Mouse (Mus musculus) hindbrain, embryonic 16.5 days (tissue): ENCODE data around the gene Rprm. TPM values are rescaled to one million over a fixed set of nuclear protein-coding genes. Genes with fewer than 3 reads are reported as not detected.

Experiments used
- ATAC-seq: fragments of 200-750 bp; cut with Nextera tagmentation; 2 replicates; pipeline ENCODE4 v1.8.0; 2017; ENCODE audit warnings: moderate TSS enrichment, moderate library complexity
- H3K27ac ChIP-seq: fragments of 300-500 bp; sonication (generic); 2 replicates; pipeline ENCODE4 v1.5.1; 2014; ENCODE audit warnings: low read depth, mild to moderate bottlenecking, control low read depth, low read length, moderate library complexity
- H3K27me3 ChIP-seq: fragments of 300-500 bp; sonication (generic); replicated peaks from 2 replicates; pipeline ENCODE4 v1.6.1; 2014; ENCODE audit warnings: low read length; ENCODE audit not compliant: control insufficient read depth, insufficient read depth
- H3K36me3 ChIP-seq: fragments of 300-500 bp; sonication (generic); 2 replicates; pipeline ENCODE4 v1.6.1; 2014; ENCODE audit warnings: mild to moderate bottlenecking, low read length, moderate library complexity, mixed read lengths; ENCODE audit not compliant: control insufficient read depth, insufficient read depth
- H3K4me1 ChIP-seq: fragments of 300-500 bp; sonication (generic); 2 replicates; pipeline ENCODE4 v1.6.1; 2014; ENCODE audit warnings: low read depth, low read length; ENCODE audit not compliant: control insufficient read depth, insufficient read depth
- H3K4me2 ChIP-seq: fragments of 300-500 bp; sonication (generic); 2 replicates; pipeline ENCODE4 v1.6.1; 2014; ENCODE audit warnings: mild to moderate bottlenecking, low read length, control low read depth, moderate library complexity
- H3K4me3 ChIP-seq: fragments of 300-500 bp; sonication (generic); 2 replicates; pipeline ENCODE4 v1.5.1; 2014; ENCODE audit warnings: mild to moderate bottlenecking, low read length, control low read depth, moderate library complexity
- H3K9ac ChIP-seq: fragments of 300-500 bp; sonication (generic); 2 replicates; pipeline ENCODE4 v1.6.1; 2014; ENCODE audit warnings: low read depth, mild to moderate bottlenecking, control low read depth, low read length, moderate library complexity
- H3K9me3 ChIP-seq: fragments of 300-500 bp; sonication (generic); 2 replicates; pipeline ENCODE4 v1.6.1; 2014; ENCODE audit warnings: mild to moderate bottlenecking, low read length, moderate library complexity; ENCODE audit not compliant: control insufficient read depth
- WGBS: fragments of 180-500 bp; shearing (Covaris S2); extraction: QIAGEN DNeasy Blood & Tissue Kit; methylation state at CpG from one replicate; pipeline ENCODE4 v1.1.7; 2014; 5-methylcytosine and 5-hydroxymethylcytosine counted together
- polyA plus RNA-seq: library from polyadenylated mRNA; unstranded; fragments of >200 nt; fragmentation: Nextera tagmentation; extraction: Ambion mirVana; gene quantifications from 2 replicates; pipeline ENCODE4 v1.2.1, GENCODE M21; 2015

Rprm gene
- polyA plus RNA-seq: 171 and 188 TPM in 2 replicates

GRCm38 (mm10) chr2:54085430-54086087 is at the start of gene Rprm:
Gene Rprm (minus strand): TSS chr2:54085552.
- peak within 1 kb of the TSS; percentile 88 for H3K4me2 ChIP-seq
- ATAC-seq: peak; percentile 96
- peak within 1 kb of the TSS; percentile 69 for H3K9ac ChIP-seq
- no peaks in the 10 kb centered on the region for H3K36me3 ChIP-seq
- WGBS: 4% methylated on average over 27 of the region's 27 CpGs
- H3K4me1 ChIP-seq: peaks cover 12% of the 10 kb centered on the region
- H3K9me3 ChIP-seq: no peaks in the 10 kb centered on the region
- peak within 1 kb of the TSS; percentile 64 for H3K4me3 ChIP-seq
- H3K27me3 ChIP-seq: no peaks in the 10 kb centered on the region; the same call in 1 of the 2 replicates
- H3K27ac ChIP-seq: peak within 1 kb of the TSS; percentile 66

GRCm38 (mm10) chr2:54119305-54119704 is 34.0 kb upstream of the Rprm start:
- no peaks in the 10 kb centered on the region for H3K4me1 ChIP-seq
- H3K9me3 ChIP-seq: no peaks in the 10 kb centered on the region
- no peak overlapping the region for H3K4me3 ChIP-seq
- H3K9ac ChIP-seq: no peak overlapping the region
- WGBS: 69% methylated on average over 6 of the region's 6 CpGs
- H3K27me3 ChIP-seq: no peaks in the 10 kb centered on the region
- no peak overlapping the region for H3K4me2 ChIP-seq
- no peaks in the 10 kb centered on the region for H3K36me3 ChIP-seq
- ATAC-seq: no peak; the same call in 1 of the 2 replicates
- H3K27ac ChIP-seq: no peak overlapping the region

- 32% methylated on average over 3 of the region's 3 CpGs for WGBS
These were observed 33.5 kb upstream of the Rprm start for GRCm38 (mm10) chr2:54118881-54119280.

GRCm38 (mm10) chr2:54111294-54111693 is 25.9 kb upstream of the Rprm start:
- no peaks in the 10 kb centered on the region for H3K36me3 ChIP-seq
- ATAC-seq: no peak
- H3K27ac ChIP-seq: no peak overlapping the region
- no peak overlapping the region for H3K4me3 ChIP-seq
- H3K9me3 ChIP-seq: no peaks in the 10 kb centered on the region
- 84% methylated on average over 2 of the region's 2 CpGs for WGBS
- no peaks in the 10 kb centered on the region for H3K4me1 ChIP-seq
- no peaks in the 10 kb centered on the region for H3K27me3 ChIP-seq
- no peak overlapping the region for H3K4me2 ChIP-seq
- no peak overlapping the region for H3K9ac ChIP-seq

More at GRCm38 (mm10) chr2:54118881-54119280, 33.5 kb upstream of the Rprm start:
- H3K9ac ChIP-seq: no peak overlapping the region
- no peaks in the 10 kb centered on the region for H3K27me3 ChIP-seq
- H3K4me1 ChIP-seq: no peaks in the 10 kb centered on the region
- H3K4me3 ChIP-seq: no peak overlapping the region
- no peaks in the 10 kb centered on the region for H3K9me3 ChIP-seq
- no peak overlapping the region for H3K4me2 ChIP-seq
- no peak for ATAC-seq
- H3K36me3 ChIP-seq: no peaks in the 10 kb centered on the region
- H3K27ac ChIP-seq: no peak overlapping the region

GRCm38 (mm10) chr2:54106232-54106726 is 20.9 kb upstream of the Rprm start:
- no peak for ATAC-seq
- Histone ChIP-seq H3K4me1 (no peaks in the 10 kb centered on the region), H3K36me3 (no peaks in the 10 kb centered on the region), H3K4me2 (no peak overlapping the region), H3K27me3 (no peaks in the 10 kb centered on the region), H3K9ac (no peak overlapping the region), H3K9me3 (no peaks in the 10 kb centered on the region), H3K4me3 (no peak overlapping the region), H3K27ac (no peak overlapping the region)
- WGBS: 71% methylated on average over 1 of the region's 1 CpGs

- no peaks in the 10 kb centered on the region for H3K9me3 ChIP-seq
- H3K4me1 ChIP-seq: no peaks in the 10 kb centered on the region
- no peak for ATAC-seq
- 84% methylated on average over 1 of the region's 1 CpGs for WGBS
- no peaks in the 10 kb centered on the region for H3K27me3 ChIP-seq
- no peak overlapping the region for H3K4me2 ChIP-seq
- H3K4me3 ChIP-seq: no peak overlapping the region
- H3K9ac ChIP-seq: no peak overlapping the region
- H3K27ac ChIP-seq: no peak overlapping the region
- H3K36me3 ChIP-seq: no peaks in the 10 kb centered on the region
These were observed 14.6 kb upstream of the Rprm start for GRCm38 (mm10) chr2:54099939-54100338.

- Histone ChIP-seq H3K4me1 (no peaks in the 10 kb centered on the region), H3K27ac (no peak overlapping the region), H3K9me3 (no peaks in the 10 kb centered on the region), H3K36me3 (no peaks in the 10 kb centered on the region), H3K27me3 (no peaks in the 10 kb centered on the region), H3K4me3 (no peak overlapping the region), H3K4me2 (no peak overlapping the region), H3K9ac (no peak overlapping the region)
- no peak for ATAC-seq
- 84% methylated on average over 3 of the region's 3 CpGs for WGBS
These were observed 7.3 kb upstream of the Rprm start for GRCm38 (mm10) chr2:54092616-54093015.

GRCm38 (mm10) chr2:54086254-54086653 is 902 bp upstream of the Rprm start:
- Histone ChIP-seq H3K4me2 (no peak overlapping the region), H3K27me3 (no peaks in the 10 kb centered on the region; the same call in 1 of the 2 replicates), H3K4me1 (peaks cover 12% of the 10 kb centered on the region), H3K36me3 (no peaks in the 10 kb centered on the region), H3K27ac (no peak overlapping the region), H3K9me3 (no peaks in the 10 kb centered on the region), H3K9ac (no peak overlapping the region), H3K4me3 (no peak overlapping the region)
- ATAC-seq: no peak
- WGBS: 57% methylated on average over 4 of the region's 4 CpGs

GRCm38 (mm10) chr2:54084737-54085429 is 469 bp downstream of the Rprm start:
- ATAC-seq: no peak; the same call in 1 of the 2 replicates
- H3K4me1 ChIP-seq: peaks cover 12% of the 10 kb centered on the region
- WGBS: under 1% methylated on average over 51 of the region's 51 CpGs
- H3K27me3 ChIP-seq: no peaks in the 10 kb centered on the region; the same call in 1 of the 2 replicates
- peak overlapping the region; percentile 88 for H3K4me2 ChIP-seq
- H3K27ac ChIP-seq: peak overlapping the region; percentile 66
- H3K9ac ChIP-seq: peak overlapping the region; percentile 69
- peak overlapping the region; percentile 64 for H3K4me3 ChIP-seq
- no peaks in the 10 kb centered on the region for H3K36me3 ChIP-seq
- no peaks in the 10 kb centered on the region for H3K9me3 ChIP-seq
